Mouse (Mus musculus): ENCODE measurements around the gene Gm3285. TPM values are rescaled to one million over a fixed set of nuclear protein-coding genes. Genes with fewer than 3 reads are reported as not detected.

Gene Gm3285
- polyA plus RNA-seq (2015; fragmentation: Nextera tagmentation; extraction: Ambion mirVana), result not detected in 2 replicates

DNA sequence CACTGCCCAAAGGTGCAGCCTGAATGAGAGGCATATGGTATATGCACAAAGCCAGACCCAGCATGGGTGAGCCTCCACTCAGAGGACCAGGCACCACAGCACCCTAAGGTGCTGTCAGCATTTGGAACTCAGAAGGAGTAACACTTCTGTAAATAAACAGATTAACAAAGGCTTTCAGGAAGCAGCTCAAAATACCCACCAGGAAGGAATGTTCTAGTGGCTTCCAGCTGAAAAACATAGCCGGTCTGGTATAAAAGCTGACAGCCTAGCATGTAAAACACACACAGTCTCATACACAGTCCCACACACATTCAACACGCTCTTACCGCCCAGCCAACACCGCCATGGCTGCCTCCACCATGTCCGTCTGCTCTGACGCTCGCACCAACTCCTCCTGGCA, at the start of gene Gm3285:
TSS of gene Gm3285 (plus strand) at position 301 of the 400 bp plus-strand sequence.
- H3K4me1 ChIP-seq, result no peaks in the 10 kb centered on the region
- no peaks in the 10 kb centered on the region for H3K9me3 ChIP-seq
- no peaks in the 10 kb centered on the region for H3K36me3 ChIP-seq
- ATAC-seq (replicated peaks), result no peak
- H3K9ac ChIP-seq (replicated peaks), result no peak within 1 kb of the TSS
- no peak within 1 kb of the TSS for H3K4me3 ChIP-seq
- no peak within 1 kb of the TSS for H3K4me2 ChIP-seq (replicated peaks)
- 44% methylated on average over 7 of the region's 7 CpGs for WGBS
- no peaks in the 10 kb centered on the region for H3K27me3 ChIP-seq
- H3K27ac ChIP-seq (replicated peaks), result no peak within 1 kb of the TSS

DNA sequence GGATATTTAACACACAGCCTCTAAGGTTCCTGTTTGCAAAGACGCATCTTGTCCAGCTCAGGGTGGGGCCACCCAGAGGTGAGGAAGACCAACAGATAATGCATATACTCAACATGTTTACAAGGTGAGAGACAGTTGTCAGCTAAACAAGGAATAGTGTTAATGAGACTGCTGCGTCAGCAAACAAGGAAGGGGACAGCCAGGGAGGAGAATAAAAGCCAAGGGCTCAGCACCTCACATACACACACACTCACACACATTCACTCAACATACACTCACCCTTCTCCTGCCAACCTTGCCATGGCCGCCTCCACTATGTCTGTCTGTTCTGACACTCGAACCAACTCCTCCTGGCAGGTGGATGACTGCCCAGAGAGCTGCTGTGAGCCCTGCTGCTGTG, 47.4 kb upstream of the Gm3285 start, which contains the start of gene Gm2696:
TSS of gene Gm2696 (plus strand) at position 301 of the 400 bp plus-strand sequence.
- Histone ChIP-seq H3K4me1 (no peaks in the 10 kb centered on the region), H3K4me3 (no peak within 1 kb of the TSS)

DNA sequence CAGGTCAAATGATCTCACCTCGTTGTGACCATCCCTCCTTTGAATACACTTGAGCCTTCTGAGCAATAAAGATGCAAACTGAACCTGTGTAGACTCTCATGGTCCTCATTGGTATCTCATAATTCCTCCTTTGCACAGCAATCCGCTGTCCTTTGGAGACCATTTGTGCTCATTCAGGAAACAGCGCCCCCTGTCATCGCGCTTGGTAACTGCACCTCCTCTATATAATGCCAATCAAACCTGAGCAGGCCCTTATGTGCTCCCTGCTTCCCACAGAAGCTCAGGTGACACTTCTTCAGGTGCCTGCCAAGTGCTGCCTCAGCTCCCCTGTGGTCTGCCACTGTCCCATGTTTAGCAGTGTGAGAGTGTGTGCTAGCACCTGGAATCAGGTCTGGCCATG, 46.3 kb upstream of the Gm3285 start:
- H3K27me3 ChIP-seq, result no peaks in the 10 kb centered on the region
- no peak overlapping the region for H3K4me3 ChIP-seq
- H3K36me3 ChIP-seq, result no peaks in the 10 kb centered on the region
- ATAC-seq (replicated peaks), result no peak
- H3K27ac ChIP-seq (replicated peaks), result no peak overlapping the region
- no peaks in the 10 kb centered on the region for H3K9me3 ChIP-seq
- no peaks in the 10 kb centered on the region for H3K4me1 ChIP-seq
- no peak overlapping the region for H3K4me2 ChIP-seq (replicated peaks)
- no peak overlapping the region for H3K9ac ChIP-seq (replicated peaks)
- 30% methylated on average over 5 of the region's 5 CpGs for WGBS

More for the DNA sequence above, 47.4 kb upstream of the Gm3285 start, which contains the start of gene Gm2696:
- 45% methylated on average over 4 of the region's 4 CpGs for WGBS
- Histone ChIP-seq H3K4me2 (replicated peaks) (no peak within 1 kb of the TSS), H3K36me3 (no peaks in the 10 kb centered on the region), H3K27ac (replicated peaks) (no peak within 1 kb of the TSS), H3K9me3 (no peaks in the 10 kb centered on the region), H3K27me3 (no peaks in the 10 kb centered on the region), H3K9ac (replicated peaks) (no peak within 1 kb of the TSS)
- ATAC-seq (replicated peaks), result no peak

DNA sequence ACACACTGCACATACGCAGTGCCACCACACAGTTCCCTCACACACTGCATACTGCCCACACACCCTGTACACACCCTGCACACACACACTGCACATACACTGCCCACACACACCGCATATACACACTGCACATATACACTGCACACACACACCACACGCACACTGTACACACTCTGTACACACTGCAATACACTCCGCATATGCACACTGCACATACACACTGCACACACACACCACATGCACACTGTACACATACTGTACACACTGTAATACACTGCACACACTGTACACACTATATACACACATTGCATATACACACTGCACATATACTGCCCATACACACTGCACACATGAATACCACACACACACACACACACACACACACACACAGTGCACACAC, 43.3 kb upstream of the Gm3285 start:
- Histone ChIP-seq H3K9ac (replicated peaks) (no peak overlapping the region), H3K4me3 (no peak overlapping the region)
- whole genome bisulfite sequencing, result 94% methylated on average over 4 of the region's 4 CpGs

DNA sequence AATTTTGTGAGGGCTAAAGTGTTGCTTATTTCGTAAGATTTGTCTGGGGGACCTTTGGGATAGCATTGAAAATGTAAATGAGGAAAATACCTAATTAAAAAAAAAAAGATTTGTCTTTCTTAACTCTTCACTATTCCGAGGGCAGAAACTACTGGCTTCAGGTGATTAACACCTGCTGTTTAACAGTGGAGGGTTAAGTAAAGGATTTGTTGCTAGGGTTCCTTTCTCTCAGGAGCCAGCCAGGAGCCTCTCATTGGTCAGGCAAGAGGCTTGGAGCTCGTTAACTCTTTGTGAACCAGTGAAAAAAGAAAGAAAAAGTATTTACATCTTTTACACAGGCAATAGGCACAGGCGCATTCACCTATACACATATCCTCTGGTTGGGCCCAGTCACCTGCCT, 42.6 kb upstream of the Gm3285 start:
- Histone ChIP-seq H3K4me1 (no peaks in the 10 kb centered on the region), H3K36me3 (no peaks in the 10 kb centered on the region), H3K27ac (replicated peaks) (no peak overlapping the region), H3K9ac (replicated peaks) (no peak overlapping the region), H3K27me3 (no peaks in the 10 kb centered on the region), H3K9me3 (no peaks in the 10 kb centered on the region), H3K4me2 (replicated peaks) (no peak overlapping the region), H3K4me3 (no peak overlapping the region)
- WGBS, result 17% methylated on average over 4 of the region's 4 CpGs
- no peak for ATAC-seq (replicated peaks)

More for the DNA sequence above, 43.3 kb upstream of the Gm3285 start:
- Histone ChIP-seq H3K36me3 (no peaks in the 10 kb centered on the region), H3K27me3 (no peaks in the 10 kb centered on the region), H3K4me1 (no peaks in the 10 kb centered on the region), H3K27ac (replicated peaks) (no peak overlapping the region), H3K9me3 (no peaks in the 10 kb centered on the region), H3K4me2 (replicated peaks) (no peak overlapping the region)
- ATAC-seq (replicated peaks), result no peak

DNA sequence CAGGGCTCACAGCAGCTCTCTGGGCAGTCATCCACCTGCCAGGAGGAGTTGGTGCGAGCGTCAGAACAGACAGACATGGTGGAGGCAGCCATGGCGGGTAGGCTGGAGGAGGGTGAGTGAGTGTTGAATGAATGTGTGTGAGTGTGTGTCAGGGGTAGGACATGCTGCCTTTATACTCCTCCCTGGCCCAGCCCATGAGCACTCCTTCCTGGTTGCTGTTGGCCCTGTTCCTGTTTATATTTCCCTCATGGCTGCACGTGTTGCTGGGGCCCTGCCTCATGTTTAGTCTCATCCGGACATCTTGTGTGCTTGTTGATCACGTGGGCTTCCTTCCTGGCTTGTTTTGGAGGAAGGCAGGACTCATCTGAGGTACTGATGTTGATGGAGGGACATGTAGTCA, 34.8 kb upstream of the Gm3285 start, which contains the start of gene Krtap10-4:
TSS of gene Krtap10-4 (minus strand) at position 145 of the 400 bp plus-strand sequence.
- H3K27ac ChIP-seq (replicated peaks), result no peak within 1 kb of the TSS
- no peaks in the 10 kb centered on the region for H3K4me1 ChIP-seq
- no peaks in the 10 kb centered on the region for H3K9me3 ChIP-seq
- no peak within 1 kb of the TSS for H3K4me2 ChIP-seq (replicated peaks)
- WGBS, result 72% methylated on average over 6 of the region's 6 CpGs
- no peaks in the 10 kb centered on the region for H3K36me3 ChIP-seq
- no peak within 1 kb of the TSS for H3K4me3 ChIP-seq
- H3K9ac ChIP-seq (replicated peaks), result no peak within 1 kb of the TSS
- ATAC-seq (replicated peaks), result no peak
- H3K27me3 ChIP-seq, result no peaks in the 10 kb centered on the region

DNA sequence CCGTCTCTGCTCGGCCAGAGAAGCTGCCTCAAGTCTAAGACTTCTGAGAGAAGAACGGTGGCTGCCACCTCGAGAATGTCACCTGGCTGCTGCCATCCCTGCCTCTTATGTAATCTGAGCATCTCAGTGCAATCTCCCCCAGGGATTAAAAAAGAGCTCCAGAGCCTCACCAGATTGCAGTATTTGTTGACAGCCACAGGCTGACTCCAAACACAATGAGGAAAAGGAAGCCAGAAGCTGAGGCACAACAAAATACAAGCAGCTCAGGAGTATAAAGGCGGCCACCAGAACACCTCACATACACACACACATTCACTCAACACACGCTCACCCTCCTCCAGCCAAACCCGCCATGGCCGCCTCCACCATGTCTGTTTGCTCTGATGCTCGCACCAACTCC, 26.1 kb upstream of the Gm3285 start, which contains the start of gene Krtap10-10:
TSS of gene Krtap10-10 (plus strand) at position 301 of the 400 bp plus-strand sequence.
- Histone ChIP-seq H3K9me3 (no peaks in the 10 kb centered on the region), H3K9ac (replicated peaks) (no peak within 1 kb of the TSS), H3K36me3 (no peaks in the 10 kb centered on the region), H3K4me1 (no peaks in the 10 kb centered on the region), H3K4me2 (replicated peaks) (no peak within 1 kb of the TSS), H3K4me3 (no peak within 1 kb of the TSS), H3K27ac (replicated peaks) (no peak within 1 kb of the TSS), H3K27me3 (no peaks in the 10 kb centered on the region)
- WGBS, result 77% methylated on average over 9 of the region's 9 CpGs
- no peak for ATAC-seq (replicated peaks)

DNA sequence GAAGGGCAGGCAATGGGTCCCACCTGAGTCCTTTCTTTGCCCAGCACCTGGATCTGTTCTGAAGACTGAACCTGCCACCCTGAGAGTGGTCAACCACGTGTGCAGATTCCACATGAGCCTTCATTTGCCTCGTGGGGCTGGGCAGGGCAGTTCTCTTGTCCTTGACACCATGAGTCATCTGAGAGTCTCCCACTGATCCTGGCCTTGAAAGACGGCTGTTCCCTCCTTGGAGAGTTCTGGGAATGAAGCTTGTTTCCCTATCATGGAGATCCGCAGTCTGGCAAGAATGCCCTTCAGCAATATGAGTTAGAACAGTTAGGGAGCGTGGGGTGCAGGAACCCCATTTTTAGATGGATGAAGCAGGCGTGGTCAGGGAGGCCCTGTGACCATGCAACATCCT, 22.8 kb upstream of the Gm3285 start:
- no peak overlapping the region for H3K4me3 ChIP-seq
- H3K27ac ChIP-seq (replicated peaks), result no peak overlapping the region
- H3K9me3 ChIP-seq, result peaks cover 3% of the 10 kb centered on the region; the same call in 1 of the 2 replicates
- no peak overlapping the region for H3K9ac ChIP-seq (replicated peaks)
- H3K4me2 ChIP-seq (replicated peaks), result no peak overlapping the region
- H3K4me1 ChIP-seq, result no peaks in the 10 kb centered on the region
- no peaks in the 10 kb centered on the region for H3K36me3 ChIP-seq
- ATAC-seq (replicated peaks), result no peak
- no peaks in the 10 kb centered on the region for H3K27me3 ChIP-seq
- 77% methylated on average over 6 of the region's 6 CpGs for WGBS

DNA sequence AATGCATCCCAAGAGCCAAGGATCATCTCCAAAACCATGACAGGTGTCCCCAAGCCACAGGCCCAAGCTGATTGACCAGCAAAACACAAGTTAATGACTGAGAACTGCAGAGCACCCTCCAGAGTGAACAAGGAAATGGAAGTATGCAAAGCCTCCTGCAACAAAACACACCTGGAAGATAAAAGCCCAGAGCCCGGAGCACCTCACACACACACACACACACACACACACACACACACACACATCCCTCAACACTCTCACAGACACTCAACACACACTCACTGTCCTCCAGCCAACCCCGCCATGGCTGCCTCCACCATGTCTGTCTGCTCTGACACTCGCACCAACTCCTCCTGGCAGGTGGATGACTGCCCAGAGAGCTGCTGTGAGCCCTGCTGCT, 15.3 kb upstream of the Gm3285 start, which contains the start of gene Gm36176:
TSS of gene Gm36176 (plus strand) at position 301 of the 400 bp plus-strand sequence.
- no peaks in the 10 kb centered on the region for H3K27me3 ChIP-seq
- no peak within 1 kb of the TSS for H3K4me3 ChIP-seq
- H3K9me3 ChIP-seq, result peaks cover 8% of the 10 kb centered on the region; the same call in 1 of the 2 replicates
- no peak within 1 kb of the TSS for H3K4me2 ChIP-seq (replicated peaks)
- no peak within 1 kb of the TSS for H3K27ac ChIP-seq (replicated peaks)
- H3K4me1 ChIP-seq, result no peaks in the 10 kb centered on the region
- no peak for ATAC-seq (replicated peaks)
- WGBS, result 81% methylated on average over 3 of the region's 3 CpGs
- no peak within 1 kb of the TSS for H3K9ac ChIP-seq (replicated peaks)
- H3K36me3 ChIP-seq, result no peaks in the 10 kb centered on the region

DNA sequence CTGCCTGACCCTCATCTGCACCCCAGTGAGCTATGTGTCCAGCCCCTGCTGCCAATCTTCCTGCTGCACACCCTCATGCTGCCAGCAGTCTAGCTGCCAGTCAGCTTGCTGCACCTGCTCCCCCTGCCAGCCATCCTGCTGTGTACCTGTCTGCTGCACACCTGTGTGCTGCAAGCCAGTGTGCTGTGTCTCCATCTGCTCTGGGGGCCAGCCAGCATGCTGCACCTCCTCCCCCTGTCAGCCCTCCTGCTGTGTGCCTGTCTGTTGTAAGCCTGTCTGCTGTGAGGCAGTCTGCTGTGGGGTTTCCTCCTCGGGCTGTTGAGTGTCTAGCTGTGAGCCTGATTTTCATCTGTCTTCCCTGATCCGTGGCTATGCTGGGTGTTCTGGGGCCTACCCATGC, 14.8 kb upstream of the Gm3285 start:
- Histone ChIP-seq H3K4me3 (no peak overlapping the region), H3K9me3 (peaks cover 8% of the 10 kb centered on the region; the same call in 1 of the 2 replicates), H3K9ac (replicated peaks) (no peak overlapping the region), H3K27me3 (no peaks in the 10 kb centered on the region), H3K27ac (replicated peaks) (no peak overlapping the region), H3K4me2 (replicated peaks) (no peak overlapping the region), H3K4me1 (no peaks in the 10 kb centered on the region), H3K36me3 (no peaks in the 10 kb centered on the region)
- no peak for ATAC-seq (replicated peaks)
- 6% methylated on average over 2 of the region's 2 CpGs for WGBS

DNA sequence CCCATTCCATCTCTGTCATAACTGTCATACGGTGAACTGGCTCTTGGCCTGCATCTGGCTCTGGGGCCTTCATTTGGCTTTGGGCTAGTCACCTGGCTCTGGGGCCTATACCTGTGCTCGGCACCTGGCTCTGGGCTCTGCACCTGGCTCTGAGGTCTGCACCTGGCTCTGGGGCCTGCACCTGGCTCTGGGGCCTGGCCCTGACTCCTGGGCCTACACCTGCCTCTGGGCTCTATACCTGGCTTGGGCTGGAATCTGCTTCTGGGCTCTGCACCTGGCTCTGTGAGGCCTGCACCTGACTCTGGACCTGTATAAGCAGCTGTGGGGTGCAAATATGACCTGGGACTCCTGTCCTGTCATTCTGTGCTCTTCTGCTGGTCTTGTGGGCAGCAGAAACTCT, 14.2 kb upstream of the Gm3285 start:
- Histone ChIP-seq H3K4me2 (replicated peaks) (no peak overlapping the region), H3K4me3 (no peak overlapping the region), H3K27ac (replicated peaks) (no peak overlapping the region), H3K9ac (replicated peaks) (no peak overlapping the region), H3K36me3 (no peaks in the 10 kb centered on the region), H3K4me1 (no peaks in the 10 kb centered on the region), H3K9me3 (peaks cover 8% of the 10 kb centered on the region; the same call in 1 of the 2 replicates), H3K27me3 (no peaks in the 10 kb centered on the region)
- ATAC-seq (replicated peaks), result no peak
- 88% methylated on average over 2 of the region's 2 CpGs for WGBS

DNA sequence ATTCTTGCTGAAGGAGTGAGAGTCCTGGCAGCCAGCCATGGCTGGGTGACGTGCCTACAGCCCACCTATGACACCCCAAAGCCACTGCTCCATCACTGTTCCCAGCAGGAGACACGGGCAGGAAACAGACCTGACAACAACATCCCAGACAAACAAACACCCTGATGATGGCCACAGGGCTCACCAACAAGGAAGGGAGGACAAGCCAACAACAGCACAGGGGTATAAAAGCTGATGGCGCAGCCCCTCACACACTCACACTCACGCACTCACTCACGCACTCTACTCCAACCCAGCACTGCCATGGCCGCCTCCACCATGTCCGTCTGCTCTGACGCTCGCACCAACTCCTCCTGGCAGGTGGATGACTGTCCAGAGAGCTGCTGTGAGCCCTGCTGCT, 9.2 kb upstream of the Gm3285 start, which contains the start of gene Gm10318:
TSS of gene Gm10318 (plus strand) at position 301 of the 400 bp plus-strand sequence.
- Histone ChIP-seq H3K9me3 (no peaks in the 10 kb centered on the region), H3K27ac (replicated peaks) (0 out of 2 replicates have a peak within 1 kb of the TSS, but pooled peaks have one; percentile 11), H3K9ac (replicated peaks) (no peak within 1 kb of the TSS), H3K4me1 (no peaks in the 10 kb centered on the region), H3K4me3 (no peak within 1 kb of the TSS), H3K36me3 (no peaks in the 10 kb centered on the region), H3K4me2 (replicated peaks) (no peak within 1 kb of the TSS), H3K27me3 (no peaks in the 10 kb centered on the region)
- ATAC-seq (replicated peaks), result no peak
- 62% methylated on average over 9 of the region's 9 CpGs for WGBS

All from forebrain, embryonic 15.5 days (tissue).